Mouse (Mus musculus): ENCODE data around the gene Mtf2.
"Not testable (repeated sequence)": the region's sequence is repeated elsewhere in the genome, so short reads cannot be mapped to it uniquely, and the experiment has no call there.

The Mtf2 gene

DNA sequence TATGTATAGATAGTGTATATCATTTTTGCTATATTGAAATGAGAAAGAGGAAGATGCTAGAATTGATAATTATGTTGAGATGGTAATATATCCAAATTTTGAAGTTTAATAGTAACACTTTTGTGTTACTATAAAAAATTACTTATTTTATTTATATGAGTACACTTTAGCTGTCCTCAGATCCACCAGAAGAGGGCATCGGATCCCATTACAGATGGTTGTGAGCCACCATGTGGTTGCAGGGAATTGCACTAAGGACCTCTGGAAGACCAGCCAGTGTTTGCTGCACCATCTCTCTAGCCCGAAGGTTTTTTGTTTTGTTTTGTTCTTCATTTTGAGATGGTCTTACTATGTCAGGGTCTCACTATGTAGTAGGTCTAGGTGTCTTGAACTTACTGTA, 20.0 kb downstream of the Mtf2 start:
- DNase-seq, result no peak

DNA sequence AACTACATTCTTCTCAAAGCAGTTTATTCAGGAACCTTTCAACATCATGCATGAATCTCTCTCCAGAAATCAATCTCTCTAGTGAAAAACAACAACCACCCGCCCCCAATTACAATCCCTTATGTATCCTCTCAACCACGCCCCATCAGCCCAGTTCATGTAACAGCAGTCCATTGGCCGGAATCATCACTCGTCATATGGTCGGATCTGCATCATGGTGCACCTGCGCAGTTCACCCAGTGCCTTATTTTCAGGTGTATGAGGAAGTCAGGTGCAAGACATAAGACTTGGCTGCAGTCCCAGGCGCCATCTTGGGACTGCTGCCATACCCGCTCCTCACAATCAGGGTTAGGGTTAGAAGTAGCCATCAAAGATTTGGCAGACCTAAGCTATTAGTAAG, 27.3 kb downstream of the Mtf2 start:
- DNase-seq, result not testable (repeated sequence)

DNA sequence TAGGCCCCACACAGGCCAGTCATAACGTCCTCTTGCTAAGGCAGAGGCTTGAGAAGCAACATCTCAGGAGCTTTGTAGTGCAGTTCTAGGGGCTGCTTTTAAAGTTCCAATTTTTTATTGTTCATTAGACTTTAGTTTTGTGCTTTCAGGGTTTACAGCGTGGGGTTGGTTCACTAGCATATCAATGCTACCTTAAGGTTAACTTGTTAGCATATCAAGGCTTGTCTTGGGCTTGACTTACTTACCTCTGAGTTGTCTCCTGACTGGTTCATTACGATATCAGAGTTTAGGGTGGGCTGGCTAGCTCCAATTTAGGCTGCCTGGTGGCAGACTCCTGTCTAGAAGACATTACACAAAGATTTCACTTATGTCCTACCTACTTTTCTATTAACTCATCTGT, 32.2 kb downstream of the Mtf2 start:
- DNase-seq, result no peak

DNA sequence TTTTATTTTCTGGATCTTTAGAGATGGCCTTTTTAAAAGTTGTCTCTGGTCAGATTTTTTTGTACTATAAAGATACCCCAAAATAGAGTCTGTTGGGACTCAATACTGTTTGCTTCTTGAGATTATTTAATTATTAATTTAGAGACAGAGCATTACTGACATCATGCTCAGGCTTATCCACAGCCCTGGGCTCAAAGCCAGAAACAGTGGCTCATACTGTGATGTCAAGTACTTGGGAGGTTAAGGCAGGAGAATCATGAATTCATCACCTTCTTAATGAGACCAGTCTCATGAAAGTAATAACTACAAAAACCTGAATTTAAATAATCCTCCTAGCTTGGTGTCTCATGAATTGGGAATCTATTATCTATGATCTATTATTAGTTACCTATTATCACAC, 34.7 kb downstream of the Mtf2 start:
- no peak for DNase-seq

DNA sequence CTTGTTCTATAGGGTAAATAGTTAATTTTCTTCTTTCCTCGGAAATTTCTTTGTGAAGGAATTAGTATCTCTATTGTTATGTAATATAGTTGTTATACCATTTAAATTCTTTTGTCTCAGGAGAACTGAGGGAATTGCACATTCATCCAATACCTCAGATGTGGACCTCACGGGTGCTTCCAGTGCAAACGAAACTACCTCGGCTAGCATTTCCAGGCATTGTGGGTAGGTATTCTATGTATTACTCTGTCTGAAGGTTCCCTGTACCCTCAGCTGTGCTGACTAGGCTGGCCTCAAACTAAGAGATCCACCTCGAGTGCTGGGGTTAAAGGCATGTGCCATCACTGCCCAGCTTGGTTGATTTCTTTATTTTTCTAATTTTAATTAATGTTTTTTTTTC, 38.8 kb downstream of the Mtf2 start:
- no peak for DNase-seq

DNA sequence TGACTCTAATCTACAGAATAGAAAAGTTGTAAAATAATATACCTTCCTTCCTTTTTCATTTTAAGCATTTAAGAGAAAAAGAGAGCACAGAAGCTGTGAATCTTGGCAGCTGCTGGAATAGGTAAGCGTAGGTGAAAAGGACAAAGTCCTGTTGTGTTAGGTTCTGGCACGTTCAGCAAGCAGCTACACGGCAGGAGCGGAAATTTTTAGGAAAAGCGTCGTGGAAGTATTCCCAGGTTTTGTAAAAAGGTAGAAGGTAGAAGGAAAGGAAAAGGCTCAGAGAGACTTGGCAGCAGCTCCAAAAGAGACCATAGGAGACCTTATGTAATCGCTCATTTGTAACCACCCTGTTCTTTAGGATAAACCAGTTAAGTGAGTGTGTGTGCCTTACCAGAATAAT, 43.9 kb downstream of the Mtf2 start:
- peak; percentile 13 for DNase-seq

DNA sequence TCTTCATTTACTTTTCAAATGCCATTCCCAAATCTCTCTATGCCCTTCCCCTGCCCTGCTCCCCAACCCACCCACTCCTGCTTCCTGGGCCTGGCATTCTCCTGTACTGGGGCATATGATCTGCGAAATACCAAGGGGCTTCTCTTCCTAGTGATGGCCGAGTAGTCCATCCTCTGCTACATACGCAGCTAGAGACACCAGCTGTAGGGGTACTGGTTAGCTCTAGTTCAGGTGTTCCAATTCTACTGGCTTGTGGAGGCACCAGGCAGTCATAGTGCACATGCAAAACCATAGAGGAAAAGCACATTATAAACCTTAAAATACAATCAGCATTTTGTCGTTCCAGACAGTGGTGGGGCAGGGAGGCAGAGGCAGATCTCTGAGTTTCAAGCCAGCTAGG, 52.2 kb downstream of the Mtf2 start:
- no peak for DNase-seq

DNA sequence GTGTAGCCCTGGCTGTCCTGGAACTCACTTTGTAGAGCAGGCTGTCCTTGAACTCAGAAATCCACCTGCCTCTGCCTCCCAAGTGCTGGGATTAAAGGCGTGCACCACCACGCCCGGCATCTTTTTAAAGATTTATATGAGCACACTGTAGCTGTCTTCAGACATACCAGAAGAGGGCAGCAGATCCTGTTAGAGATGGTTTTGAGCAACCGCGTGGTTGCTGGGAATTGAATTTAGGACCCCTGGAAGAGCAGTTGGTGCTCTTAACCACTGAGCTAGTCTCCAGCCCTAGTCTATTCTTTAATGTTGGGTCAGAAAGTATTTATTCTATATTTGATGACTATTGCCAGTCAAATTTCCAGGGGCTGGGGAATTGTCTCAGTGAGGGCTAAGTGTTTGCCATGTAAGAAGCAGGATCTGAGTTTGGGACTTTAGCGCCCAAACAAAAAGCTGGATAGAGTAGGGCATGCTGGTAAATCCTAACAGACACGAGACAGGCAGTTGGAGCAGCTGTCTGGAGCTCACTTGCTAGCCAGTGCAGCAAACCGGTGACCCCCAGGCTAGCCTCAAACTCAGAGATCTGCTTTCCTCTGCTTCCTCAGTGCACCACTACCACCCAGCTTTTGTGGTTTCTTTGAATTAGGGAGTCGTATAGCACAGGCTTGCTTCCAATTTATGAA, 54.9 kb downstream of the Mtf2 start:
- no peak for DNase-seq

DNA sequence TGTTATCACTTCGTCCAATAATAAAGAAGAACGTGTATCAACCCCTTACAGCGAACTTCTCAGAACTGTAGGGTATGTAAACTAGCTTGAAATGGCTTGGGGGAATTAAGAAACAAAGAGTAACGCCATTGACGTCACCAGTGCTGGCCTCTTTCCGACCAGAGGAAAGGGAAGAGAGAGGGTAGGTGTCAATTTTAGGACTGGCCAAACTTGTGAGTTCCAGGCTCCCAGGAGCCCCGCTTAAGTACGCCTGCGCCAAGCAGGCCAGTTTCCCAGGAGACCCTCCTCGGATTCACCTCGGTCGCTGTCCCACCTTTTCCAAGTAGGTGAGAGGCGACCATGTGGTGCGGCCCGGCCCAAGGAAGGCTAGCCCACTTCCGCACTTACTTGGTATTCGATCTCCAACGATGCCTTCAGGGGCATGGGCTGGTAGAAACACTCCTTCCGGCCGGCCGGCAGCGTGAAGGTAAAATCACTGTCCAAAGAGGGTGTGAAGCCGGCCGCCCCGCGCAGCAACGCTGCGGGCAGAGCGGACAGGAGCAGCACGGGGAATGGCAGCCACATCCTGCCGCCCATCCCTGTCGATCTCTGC, 66.5 kb downstream of the Mtf2 start:
- DNase-seq, result no peak

DNA sequence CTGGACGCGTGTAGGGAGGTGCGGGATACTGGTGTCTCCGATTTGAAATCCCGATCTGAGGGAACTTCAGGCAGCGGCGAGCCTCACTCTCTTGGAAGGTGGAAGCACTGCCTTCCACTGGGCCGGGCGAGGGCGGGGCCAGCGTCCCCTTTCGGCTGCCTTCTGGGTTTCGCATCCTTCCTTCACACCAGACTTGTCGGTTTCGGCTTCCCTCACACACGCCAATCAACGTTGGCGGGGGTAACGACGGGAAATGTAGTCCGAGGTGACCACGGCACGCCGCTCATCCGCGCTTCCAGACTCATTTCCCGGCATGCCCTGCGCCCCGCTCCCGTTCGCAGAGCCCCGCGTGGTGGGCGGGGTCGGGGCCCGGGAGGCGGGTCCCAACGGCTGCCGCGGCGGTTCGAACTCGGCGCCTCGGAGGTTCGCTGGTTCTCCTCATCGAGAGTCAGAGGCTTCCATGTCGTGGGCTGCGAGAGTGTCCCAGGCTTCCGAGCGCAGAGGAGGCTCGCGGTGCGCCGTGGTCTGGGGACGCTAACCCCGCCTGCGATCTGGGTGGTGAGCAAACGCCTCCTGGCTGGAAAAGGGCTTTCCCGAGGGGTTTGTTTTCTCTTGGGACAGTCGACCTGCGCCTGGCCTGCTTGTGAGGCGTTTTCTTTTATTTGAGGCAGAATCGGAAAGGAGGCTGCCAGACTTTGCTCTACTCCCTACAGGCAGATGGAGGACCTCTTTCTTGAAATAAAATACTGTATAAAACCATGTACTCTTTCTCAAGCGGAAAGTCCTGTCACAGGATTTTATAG, 67.2 kb downstream of the Mtf2 start, which contains the start of the genes Tmed5 and Ccdc18:
Gene Tmed5, minus strand, starts transcription at position 180 of the 803 bp plus-strand sequence.
Gene Ccdc18, plus strand, starts transcription at position 435 of the 803 bp plus-strand sequence.
- DNase-seq, result peak; percentile 97

DNA sequence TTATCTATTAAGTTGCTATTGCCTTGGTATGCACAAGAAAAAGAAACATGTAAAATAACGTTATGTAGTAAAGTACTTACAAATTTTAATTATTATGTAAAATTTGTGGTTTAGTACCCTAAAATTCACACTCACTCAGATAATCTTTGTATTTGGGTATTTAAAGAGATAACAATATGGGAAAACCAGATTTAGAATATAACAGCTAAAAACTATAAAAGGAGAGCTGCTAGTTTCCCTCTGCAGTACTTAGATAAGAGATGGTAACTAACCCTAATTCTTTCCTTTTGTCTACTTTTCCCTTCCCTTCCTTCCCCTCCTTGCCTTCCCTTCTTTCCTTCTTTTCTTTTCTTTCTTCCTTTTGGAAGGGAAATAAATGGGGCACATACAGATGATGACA, 87.1 kb downstream of the Mtf2 start:
- no peak for DNase-seq

All from cerebellum, adult 11-12 months (tissue).